Mouse (Mus musculus): Measurements from ENCODE around the gene Stk17b.
"Not testable (repeated sequence)": the region's sequence is repeated elsewhere in the genome, so short reads cannot be mapped to it uniquely, and the experiment has no call there.

Stk17b gene

GRCm38 (mm10) chr1:53720601-53721351, 64.2 kb downstream of the Stk17b start:
- no peak for DNase-seq

GRCm38 (mm10) chr1:53715966-53716515, 69.0 kb downstream of the Stk17b start:
- no peak for DNase-seq

- DNase-seq: no peak
These were observed 69.6 kb downstream of the Stk17b start for GRCm38 (mm10) chr1:53715446-53715845.

- not testable (repeated sequence) for DNase-seq
These were observed 71.6 kb downstream of the Stk17b start for GRCm38 (mm10) chr1:53713383-53713782.

- DNase-seq: no peak
These were observed 74.0 kb downstream of the Stk17b start for GRCm38 (mm10) chr1:53711069-53711468.

GRCm38 (mm10) chr1:53709602-53710001, 75.4 kb downstream of the Stk17b start:
- DNase-seq: not testable (repeated sequence)

- DNase-seq: peak; percentile 2
These were observed 78.3 kb downstream of the Stk17b start, which contains the start of gene Dnah7a for GRCm38 (mm10) chr1:53706431-53707361. Gene Dnah7a (minus strand): TSS chr1:53706784.

All from cerebellum, adult 11 months (tissue).